Mouse (Mus musculus) liver (tissue): ENCODE measurements at regions not wholly inside any gene's neighbourhood (a gene's known extent, or its start where the extent isn't known, plus 50 kb on each side); places are given as distances from the start of the nearest gene placed in this dataset.

Experiments
- DNase-seq: peaks from one replicate; pipeline ENCODE4 v3.0.0-alpha.2; 2020; ENCODE audit warnings: mixed read lengths

DNA sequence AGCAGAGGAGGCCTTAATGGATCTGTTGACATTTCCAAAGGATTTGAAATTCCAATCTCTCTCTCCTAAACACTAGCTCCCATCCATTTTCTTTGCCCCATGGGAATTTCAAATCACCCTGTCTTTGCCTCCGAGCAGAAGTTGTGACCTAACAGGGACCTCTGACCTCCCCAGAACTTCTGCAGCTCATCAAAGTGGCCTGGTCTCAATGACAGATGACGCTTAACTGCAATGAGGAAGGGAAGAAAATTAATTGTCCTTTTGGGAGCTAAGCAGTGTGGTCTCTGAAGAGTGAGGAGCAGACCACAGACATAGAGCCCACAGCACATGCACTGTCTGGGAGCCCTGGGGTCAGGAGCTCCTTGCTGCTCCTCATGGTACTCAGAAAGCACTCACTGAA, 155.3 kb downstream of the Tox3 start:
- DNase-seq = no peak

DNA sequence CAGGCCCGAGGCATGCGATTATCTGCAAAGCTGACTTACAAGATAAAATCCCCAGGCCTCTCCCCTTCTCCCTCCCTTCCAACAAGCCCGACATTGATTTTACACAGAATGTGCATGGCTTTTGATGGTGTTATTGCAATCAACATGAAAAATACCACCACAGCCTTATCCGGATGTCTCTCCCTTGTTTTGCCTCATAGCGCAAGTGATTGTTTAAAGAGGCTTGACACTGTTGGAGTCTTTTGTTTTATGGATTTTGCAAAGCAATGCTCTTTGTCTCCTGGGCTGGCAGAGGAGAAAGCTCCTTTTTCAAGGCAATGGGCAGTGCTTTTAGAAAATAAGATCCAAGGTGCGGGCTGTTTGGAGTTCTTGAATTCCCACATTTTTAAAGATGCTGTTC, 165.3 kb downstream of the Tox3 start:
- no peak for DNase-seq

DNA sequence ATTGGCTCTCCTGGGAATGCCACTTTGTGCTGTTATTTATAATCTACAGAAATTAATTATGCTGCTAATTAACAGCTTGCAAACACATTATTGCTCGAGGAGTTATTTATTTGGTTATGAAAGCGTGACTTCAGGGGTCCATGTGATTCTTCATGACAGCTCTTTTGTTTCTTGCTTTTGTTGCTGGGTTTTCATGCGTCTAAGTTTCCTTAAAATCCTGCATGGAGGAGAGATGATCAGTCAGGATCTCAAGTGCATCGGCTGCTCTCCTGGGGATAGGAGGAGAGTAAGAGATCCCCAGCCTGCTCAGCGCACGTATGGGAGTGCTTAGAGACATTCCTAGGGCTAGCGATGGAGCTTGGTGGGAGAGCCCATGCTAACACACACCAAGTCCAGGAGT, 171.4 kb downstream of the Tox3 start:
- DNase-seq = no peak

DNA sequence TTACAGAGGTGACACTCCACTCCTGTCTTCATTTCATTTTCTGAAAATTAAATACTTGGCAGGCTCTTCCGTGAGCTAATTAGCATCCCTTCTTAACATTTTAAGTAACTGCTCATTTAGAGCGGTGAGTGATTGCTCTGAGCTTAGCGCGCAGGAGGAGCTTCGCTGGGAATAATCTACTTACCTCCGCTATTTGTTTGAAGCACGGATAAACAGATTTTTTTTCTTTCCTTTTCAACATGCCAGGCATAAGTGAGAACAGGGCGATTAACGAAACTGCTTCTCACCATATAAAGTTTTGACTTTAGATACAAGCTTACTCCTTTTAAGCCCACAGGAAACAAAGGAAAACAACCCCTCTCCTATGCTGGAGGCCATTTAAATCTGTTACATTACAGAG, 171.8 kb downstream of the Tox3 start:
- no peak for DNase-seq

DNA sequence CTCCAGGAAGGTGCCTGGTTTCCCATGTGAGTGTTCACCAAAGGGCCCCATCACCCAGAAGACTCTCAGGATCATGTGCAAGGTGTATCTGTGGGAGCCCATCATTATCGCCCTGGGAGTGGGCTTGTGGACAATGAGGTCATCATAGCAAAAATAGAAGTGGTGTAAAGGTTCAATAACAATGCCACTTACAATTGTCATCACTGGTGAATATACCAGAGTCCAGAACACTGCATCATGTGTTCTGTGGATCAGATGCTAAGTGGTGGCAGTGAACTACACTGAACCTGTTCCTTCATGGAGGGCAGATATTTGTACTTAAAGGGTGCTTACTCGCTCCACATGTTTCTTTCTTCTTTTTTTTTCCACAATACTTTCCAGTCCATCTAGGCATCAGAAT, 181.5 kb downstream of the Tox3 start:
- DNase-seq = no peak

DNA sequence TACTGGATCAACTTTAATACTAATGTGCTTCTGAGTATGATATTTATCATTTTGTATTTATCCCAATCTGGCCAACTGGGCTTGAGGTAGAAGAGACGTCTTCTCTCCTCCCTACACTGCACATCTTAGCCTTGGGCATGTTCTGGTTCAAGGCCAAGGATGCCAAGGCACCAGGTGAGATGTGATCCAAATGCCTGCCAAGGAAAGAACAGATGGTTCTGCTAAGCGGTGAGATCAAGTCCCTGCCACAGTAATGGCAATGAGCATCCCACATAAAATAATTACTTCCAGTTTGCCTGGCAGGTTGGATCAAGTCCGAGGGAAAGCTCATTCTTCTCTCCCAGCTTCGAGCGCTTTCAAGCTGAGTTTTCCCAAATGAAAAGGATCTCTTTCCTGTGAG, 196.7 kb downstream of the Tox3 start:
- DNase-seq = no peak

DNA sequence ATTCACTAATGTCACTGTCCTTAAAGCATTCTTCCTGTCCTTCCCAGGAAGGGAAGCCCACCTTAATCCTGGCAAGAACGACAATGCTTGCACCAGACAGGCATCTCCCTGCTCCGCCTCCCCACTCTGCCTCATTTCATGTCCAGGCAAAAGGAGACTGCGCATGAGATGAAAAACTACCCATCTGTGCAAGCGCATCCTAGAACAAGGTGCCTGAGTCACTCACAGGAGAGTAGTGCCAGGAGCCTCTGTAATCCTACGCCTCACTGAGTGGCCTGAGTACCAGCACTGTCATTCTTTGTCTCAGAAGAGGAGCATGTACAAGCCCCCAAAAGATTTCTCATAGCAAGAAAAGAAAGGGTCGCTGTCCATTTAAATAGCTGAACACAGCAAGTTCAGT, 198.2 kb downstream of the Tox3 start:
- DNase-seq = no peak

DNA sequence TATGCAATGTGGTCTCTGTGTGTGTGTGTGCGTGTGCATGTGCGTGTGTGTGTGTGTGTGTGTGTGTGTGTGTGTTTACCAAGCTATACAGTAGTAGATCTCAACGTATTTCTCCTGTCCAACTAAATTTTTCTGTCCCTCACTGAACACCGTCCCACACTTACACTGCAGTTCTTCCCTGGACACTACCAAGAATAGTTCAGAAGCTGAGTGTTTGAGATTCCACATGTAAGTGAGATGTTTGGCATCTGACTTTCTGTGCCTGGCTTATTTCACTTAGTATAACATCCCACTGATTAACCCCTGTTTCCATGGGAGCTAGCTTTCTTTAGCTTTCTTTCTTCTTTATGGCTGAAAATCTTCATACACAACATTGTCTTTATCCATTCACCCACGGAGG, 213.5 kb downstream of the Tox3 start:
- no peak for DNase-seq

DNA sequence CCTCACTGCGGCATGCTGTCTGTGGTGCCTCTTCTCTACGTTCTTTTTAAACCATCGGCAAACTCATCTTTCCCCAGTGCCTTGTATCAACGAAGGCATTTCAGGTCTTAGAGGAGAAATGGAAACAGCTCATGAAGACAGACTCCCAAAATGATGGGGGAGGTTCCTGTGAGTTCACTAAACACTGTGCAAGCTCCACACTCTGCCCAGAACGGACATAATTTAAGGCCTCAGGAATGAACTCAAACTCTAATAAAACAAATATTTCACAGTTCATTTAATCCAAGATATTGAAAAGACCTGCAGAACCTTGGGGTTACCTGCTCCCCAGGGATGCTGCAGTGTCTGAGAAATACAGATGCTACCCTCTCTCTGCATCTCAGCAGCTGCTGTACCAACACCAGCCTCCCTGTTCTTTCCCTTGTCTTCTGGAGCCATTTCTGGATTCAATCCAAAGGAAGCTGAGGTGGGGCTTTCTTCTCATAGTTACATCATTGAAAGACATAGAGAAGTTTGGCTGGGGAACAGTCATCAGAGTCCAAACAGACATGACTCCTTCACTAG, 217.4 kb downstream of the Tox3 start:
- no peak for DNase-seq

DNA sequence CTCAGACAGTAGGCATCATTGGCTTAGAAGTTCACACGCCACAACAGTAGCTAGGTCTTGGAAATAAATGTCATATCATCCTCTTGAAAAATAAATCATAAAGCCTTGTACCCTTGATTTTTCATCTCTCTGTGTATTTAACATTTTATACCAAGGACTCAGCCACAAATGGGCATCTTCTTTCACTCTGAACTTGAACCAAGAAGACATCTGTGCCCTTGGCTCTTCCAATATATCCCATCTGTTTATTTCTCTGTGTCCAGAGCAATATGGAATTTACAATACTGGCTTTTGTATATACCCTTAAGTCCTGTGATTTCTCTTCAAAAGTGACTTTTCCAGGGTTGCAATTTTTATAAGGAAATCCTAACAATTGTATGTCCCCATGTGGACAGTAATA, 222.7 kb downstream of the Tox3 start:
- no peak for DNase-seq

DNA sequence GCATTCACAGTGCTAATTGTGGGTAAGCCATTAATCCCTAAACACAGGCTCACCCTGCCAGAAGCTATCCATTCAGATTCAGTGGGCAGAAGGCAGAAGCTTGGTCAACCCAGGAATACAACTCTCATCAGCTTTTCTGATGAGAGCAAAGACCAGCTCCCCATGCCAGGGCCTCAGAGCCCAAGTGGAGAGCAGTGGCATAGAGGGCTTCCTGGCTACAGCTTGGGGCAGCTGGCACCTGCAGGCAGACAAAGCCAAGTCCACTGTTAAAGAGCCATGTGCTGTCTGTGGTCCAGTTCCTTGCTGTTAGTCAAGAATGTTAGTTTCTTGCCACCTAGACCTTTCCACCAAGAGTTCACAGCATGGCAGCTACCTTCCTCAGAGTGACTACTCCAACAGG, 225.0 kb downstream of the Tox3 start:
- DNase-seq = no peak

DNA sequence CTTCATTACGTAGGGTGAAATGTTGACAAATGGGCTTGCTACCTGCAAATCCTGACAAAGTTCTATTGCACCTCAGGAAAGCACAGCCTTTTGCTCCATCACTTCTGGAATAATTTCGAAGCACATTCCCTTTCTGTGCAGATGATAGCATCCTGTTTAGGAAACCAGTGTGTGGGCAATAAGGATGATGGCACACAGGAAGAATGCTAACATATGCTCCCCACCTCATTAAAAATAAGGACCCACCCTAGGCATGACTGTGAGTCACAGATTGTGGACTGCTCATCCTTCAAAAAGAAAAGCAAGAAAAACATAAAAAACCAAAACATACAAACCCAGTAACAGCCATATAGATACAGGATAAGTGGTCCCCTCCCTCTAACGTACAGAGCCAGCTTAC, 226.2 kb downstream of the Tox3 start:
- DNase-seq = no peak

DNA sequence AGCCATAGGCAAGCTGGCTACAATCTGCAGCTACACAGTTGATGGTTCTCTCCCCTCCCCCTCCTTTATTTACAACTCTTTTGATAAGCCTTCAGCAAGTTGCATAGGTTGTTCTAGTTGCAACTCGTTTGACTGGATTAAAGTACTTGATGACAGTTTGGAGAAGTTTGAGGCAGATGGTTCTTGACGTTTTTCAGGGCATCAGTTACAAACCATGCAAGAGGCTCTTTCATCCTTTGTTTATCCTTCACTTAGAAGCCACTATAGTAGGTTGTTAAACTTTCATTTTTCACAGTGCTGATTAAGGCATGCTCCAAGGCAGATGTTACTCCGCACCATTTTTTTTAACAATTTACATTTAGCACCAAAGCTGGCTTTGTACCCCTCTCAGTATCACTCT, 227.1 kb downstream of the Tox3 start:
- no peak for DNase-seq

DNA sequence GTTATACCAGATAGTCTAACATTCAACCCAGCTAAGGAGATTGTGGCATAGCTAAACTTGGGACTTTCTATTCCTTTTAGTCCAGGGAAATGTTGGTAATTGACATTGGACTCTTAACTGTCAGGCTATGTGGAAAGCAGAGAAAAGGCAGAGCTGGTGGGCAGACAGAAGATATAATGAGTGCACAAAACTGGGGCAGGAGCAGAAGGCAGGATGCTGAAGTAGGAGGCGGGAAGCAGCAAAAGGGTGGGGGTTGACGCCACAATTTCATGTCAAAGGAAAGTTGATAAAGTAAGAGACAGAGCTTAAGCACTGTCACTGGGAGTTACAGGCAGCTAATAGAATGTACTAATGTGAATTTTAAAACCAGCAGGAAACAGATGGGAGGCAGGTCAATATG, 232.7 kb downstream of the Tox3 start:
- DNase-seq = no peak

DNA sequence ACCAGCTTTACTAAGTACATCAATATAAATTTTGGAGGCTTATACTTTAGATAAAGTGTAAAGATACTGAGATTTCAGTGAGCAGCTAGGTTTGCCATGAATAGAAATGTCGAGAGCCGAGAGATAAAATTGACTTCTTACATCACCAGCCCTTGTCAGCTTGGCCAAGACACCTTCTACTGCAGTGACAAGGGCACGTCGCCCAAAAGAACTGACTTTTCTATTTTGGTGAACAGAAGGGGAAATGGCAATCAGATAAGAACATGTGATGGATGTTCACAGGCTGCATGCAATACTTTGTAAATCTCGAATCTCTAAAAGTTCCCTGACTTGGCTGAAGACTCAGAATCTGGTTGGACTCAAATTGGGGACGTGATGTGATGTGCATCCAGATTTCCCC, 247.6 kb downstream of the Tox3 start:
- no peak for DNase-seq

DNA sequence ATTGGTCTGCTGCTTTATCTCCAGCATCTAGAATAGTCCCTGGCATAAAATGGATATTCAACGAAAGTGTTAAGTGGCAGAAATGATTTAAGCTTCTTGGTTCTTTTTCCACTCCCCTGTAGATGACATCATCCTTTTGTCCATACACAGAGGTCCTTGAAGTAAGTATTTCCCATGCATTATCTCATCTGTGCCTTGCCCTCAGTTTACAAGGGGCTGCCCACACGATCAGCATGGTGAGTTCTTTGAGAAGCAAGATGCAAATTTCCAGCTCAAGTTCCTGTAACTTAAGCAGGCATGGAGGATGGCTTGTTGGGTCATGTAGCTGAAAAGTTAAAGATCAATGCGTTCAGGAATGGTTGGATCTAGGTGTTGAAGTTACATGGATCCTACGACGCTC, 265.5 kb downstream of the Tox3 start:
- no peak for DNase-seq

DNA sequence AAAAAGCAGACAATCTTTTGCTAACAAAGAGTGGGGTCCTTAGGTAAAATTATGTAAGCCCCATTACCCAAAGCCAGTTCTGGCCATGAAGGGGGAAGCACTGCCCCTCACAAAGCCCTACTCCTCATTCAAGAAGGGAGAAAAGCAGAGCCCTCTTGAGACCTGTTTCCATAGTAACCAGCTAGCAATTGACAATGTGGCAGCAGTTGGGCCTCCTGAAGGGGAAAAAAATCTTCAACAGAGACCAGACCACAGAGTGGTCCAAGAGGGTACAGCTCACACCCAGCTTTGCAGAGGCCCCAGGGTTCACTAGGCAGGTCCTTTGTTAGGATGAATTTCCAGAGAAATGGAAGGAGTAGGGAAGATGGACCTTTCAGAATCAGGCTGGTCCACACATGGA, 271.8 kb downstream of the Tox3 start:
- DNase-seq = no peak

DNA sequence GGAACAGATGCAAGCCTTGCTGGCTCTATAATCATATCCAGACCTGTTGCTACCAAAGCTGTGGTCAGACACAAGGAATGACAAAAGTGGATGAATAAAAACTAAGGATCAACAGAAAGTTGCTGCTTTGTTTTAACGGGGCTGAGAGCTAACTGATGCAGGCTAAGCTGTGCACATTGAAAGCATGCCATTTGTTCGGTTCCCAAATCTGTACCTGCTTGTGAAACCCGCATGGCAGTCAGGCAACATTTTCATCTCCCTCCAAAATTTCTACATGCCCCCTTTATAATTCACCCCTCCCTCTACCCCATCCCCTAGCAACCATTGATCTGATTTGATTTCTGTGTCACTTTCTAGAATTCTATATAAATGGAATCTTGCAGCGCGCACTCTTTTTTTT, 272.3 kb downstream of the Tox3 start:
- DNase-seq = no peak

DNA sequence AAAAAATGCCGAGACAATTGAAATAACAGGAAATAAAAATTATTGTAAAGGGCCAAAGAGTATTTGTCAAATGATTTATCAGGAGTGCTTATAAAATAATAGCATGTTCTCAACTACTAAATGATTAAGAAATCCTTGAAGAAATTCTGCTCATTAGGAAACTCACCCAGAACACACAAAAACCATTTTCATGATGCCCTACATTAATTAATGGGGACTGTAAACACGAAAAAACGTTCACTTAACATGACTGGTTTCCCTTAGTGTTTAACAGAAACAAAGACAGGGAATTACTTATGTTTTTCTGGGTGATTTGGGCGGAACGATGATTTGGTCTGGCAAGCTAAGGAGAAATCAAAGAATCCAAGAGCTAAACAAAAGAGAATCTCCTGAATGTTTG, 278.1 kb downstream of the Tox3 start:
- no peak for DNase-seq

DNA sequence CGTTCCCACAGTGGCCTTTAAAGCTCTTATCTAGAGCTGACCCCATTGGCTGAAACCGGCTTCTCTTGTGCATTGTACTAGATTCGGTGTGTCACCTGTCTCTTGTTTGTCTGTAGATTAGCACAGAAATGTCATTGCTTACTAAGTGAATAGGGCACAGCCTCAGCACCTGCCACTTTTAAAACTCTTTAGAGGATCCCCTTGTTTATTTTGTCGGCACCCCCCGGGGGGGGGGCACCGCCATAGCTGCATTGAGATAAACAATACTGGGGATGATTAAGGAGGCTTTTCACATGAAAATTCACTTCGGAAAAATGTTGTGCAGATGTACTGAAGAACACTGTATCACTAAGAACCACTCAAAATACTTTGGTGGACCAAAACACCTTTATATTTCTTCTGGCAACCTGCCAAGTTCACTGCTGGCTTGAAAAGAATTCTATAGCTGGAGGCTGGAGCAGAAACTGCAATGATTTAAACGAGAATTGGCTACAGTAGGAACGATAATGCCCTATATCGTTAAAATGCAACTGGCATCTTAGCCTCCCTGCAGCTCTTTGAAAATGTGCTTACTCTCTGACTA, 278.6 kb downstream of the Tox3 start:
- no peak for DNase-seq

DNA sequence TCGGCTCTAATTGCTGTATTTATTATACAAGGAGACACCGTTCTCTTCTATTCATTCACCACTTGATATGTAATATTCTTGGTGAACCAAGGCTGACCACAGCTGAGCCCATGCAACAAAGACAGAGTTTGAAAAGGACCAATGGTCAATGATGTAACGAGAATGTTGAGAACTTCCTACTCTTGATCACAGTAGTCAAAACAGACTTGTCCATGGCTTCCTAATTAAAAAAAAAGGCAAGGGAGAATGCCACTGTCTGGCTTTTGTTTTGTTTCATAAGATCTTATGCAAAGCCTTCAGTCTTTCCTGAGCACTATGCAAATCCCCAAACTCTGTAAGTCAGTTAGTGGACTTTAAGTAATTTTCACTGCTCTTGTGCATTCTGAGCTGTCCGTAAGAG, 279.7 kb downstream of the Tox3 start:
- DNase-seq = no peak

DNA sequence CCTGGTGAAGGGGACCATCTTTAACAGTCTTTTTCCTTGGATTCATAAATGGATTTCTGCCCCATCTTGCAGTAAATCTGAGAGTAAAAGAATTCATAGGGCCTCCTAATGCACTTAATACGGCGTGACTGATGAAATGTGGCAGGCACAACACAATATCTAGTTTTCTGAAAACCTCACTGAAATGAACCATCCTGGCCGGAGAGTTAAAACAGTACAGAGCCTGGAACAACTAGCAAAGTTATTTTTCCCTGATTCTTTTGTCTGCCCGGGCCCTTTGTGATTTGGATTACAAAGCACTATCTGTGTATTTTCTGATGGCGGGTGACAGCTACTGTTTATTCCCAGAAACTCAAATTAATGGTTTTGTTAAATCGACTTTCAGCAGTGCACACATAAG, 283.8 kb downstream of the Tox3 start:
- DNase-seq = no peak

DNA sequence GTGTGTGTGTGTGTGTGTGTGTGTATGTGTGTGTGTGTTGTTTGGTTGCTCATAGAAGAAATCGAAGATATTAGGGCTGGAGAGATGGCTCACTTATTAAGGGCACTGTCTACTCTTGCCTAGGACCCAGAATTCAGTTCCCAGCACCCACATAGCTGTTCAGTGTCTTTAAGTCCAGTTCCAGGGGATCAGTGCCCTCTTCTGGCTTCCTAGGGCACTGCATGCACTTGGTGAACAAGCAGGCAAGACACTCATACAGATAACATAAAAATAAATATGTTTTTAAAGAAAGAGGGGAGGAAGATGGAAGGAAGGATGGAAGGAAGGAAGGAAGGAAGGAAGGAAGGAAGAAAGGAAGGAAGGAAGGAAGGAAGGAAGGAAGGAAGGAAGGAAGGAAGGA, 284.9 kb downstream of the Tox3 start:
- DNase-seq = no peak

DNA sequence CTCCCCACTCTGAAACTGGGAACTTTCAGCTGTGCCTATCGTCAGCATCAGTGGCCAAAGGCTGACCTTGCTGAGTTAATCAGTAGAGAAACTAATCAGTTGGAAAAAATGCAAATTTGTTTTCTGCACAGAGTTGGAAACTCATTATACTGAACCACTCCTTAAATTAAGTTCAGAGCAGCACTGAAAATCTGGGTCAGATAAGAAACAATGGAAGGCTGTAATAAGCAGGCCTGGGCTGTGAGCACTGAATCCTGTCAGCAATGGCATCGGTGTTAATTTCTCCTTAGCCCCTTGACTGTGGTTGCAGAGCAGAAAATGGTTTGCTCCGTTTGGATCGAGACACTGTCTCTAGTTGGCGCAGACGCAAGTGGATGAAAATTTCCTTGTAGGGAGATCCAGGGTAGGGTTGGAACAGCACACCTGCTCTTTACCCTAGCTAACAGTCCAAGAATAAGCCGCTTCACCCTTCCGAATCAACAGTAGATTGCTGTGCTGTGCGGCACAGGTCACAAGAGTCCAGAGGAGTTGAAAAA, 289.4 kb downstream of the Tox3 start:
- no peak for DNase-seq

DNA sequence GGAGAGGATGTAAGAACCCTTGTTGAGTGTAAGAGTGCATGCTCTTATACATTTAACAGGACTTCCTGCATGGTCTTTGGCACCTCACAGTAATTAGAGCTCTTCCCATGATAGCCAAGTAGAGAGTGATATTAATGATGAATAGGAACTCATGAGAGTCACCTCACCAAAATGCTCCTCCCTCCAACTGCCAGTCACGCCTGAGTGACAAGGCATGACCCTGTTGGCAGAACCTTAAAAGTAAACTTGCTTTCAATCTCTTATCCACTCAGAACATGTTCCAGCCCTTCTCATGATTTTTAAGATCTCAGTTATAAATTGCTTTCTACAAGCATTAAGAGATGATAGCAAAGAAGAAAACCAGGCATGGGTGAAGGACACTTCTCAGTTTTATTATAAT, 291.8 kb downstream of the Tox3 start:
- DNase-seq = no peak
